Mouse (Mus musculus): ENCODE measurements around the gene Serpina3g. TPM values are rescaled to one million over a fixed set of nuclear protein-coding genes. Genes with fewer than 3 reads are reported as not detected.
"Not testable (repeated sequence)": the region's sequence is repeated elsewhere in the genome, so short reads cannot be mapped to it uniquely, and the experiment has no call there.

Serpina3g gene
- total and polyA plus RNA-seq, 3 experiments, result 0.19 to 0.24 TPM; not detected in 1

DNA sequence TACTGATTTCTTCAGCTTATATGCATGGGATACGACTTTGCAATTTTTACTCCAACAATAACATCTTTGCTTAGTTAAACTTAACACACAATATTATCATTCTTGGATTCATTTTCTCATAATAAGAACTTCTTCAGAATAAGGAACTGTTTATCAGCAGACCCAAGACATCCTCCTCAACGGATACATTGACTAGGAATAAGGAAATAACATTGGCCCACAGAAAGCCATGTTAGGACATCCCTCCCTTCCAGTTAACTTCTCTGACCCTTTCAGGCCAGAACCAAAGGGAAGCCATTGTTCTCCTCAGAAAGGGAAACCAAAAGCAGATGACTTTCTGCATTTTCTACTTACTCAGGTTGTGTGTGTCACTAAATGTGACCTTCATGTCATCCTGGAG is 5.3 kb upstream of the Serpina3g start:
- Histone ChIP-seq H3K36me3 (ENCODE audit: control insufficient read depth in 1 of 2, insufficient read depth in 2 of 2, low read length in 2 of 2) (no peaks in the 10 kb centered on the region), H3K9me3 (replicated peaks; ENCODE audit: insufficient read depth, low read length) (no peaks in the 10 kb centered on the region), H3K4me3 (ENCODE audit: control insufficient read depth in 1 of 2, insufficient read depth in 1 of 2, low read depth in 2 of 2, low read length in 2 of 2) (no peak overlapping the region), H3K27ac (ENCODE audit: control insufficient read depth, low read depth, low read length) (no peak overlapping the region), H3K9ac (ENCODE audit: control insufficient read depth, low read depth, low read length, poor library complexity, severe bottlenecking) (no peak overlapping the region), H3K79me2 (ENCODE audit: control insufficient read depth, insufficient read depth, low read length, poor library complexity) (no peaks in the 10 kb centered on the region), H3K4me1 (ENCODE audit: control insufficient read depth in 1 of 2, insufficient read depth in 2 of 2, low read length in 2 of 2) (no peaks in the 10 kb centered on the region), H3K27me3 (ENCODE audit: control insufficient read depth in 1 of 2, insufficient read depth in 2 of 2, low read length in 2 of 2) (no peaks in the 10 kb centered on the region)
- no peak for DNase-seq (ENCODE audit: low read depth, low spot score)
- TF ChIP-seq CHD2 (IDR thresholded peaks at IDR 0.05; ENCODE audit: low read length) (no peak), MEF2A (IDR thresholded peaks at IDR 0.05; ENCODE audit: extremely low read depth, insufficient replicate concordance, low read depth, low read length, poor library complexity, severe bottlenecking) (no peak), MAFK (IDR thresholded peaks at IDR 0.05; ENCODE audit: borderline replicate concordance, low read depth, low read length) (no peak), BHLHE40 (IDR thresholded peaks at IDR 0.05; ENCODE audit: borderline replicate concordance, low read depth, low read length) (no peak), RAD21 (IDR thresholded peaks at IDR 0.05; ENCODE audit: low read depth, low read length) (no peak), POLR2AphosphoS2 (IDR thresholded peaks at IDR 0.05; ENCODE audit: low read length) (no peak), JUND (IDR thresholded peaks at IDR 0.05; ENCODE audit: low read depth, low read length) (no peak), UBTF (IDR thresholded peaks at IDR 0.05; ENCODE audit: borderline replicate concordance, insufficient read depth, low read depth, low read length) (no peak), MYC (IDR thresholded peaks at IDR 0.05; ENCODE audit: low read depth, low read length) (no peak)

DNA sequence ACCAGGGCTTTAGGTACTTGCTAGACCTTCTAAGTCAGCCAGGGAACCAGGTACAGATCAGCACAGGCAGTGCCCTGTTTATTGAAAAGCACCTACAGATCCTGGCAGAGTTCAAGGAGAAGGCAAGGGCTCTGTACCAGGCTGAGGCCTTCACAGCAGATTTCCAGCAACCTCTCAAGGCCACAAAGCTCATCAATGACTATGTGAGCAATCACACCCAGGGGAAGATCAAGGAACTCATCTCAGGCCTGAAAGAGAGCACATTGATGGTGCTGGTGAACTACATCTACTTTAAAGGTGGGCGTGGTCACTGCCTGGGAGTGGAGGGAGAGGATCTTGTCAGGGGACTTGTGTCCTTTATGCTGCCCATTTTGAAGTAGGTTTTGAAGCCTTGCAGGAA is 2.0 kb downstream of the Serpina3g start:
- H3K4me1 ChIP-seq (ENCODE audit: control insufficient read depth in 1 of 2, insufficient read depth in 2 of 2, low read length in 2 of 2); H3K9me3 ChIP-seq (replicated peaks; ENCODE audit: insufficient read depth, low read length); H3K79me2 ChIP-seq (ENCODE audit: control insufficient read depth, insufficient read depth, low read length, poor library complexity); H3K36me3 ChIP-seq (ENCODE audit: control insufficient read depth in 1 of 2, insufficient read depth in 2 of 2, low read length in 2 of 2); H3K4me3 ChIP-seq (ENCODE audit: control insufficient read depth in 1 of 2, insufficient read depth in 1 of 2, low read depth in 2 of 2, low read length in 2 of 2); H3K9ac ChIP-seq (ENCODE audit: control insufficient read depth, low read depth, low read length, poor library complexity, severe bottlenecking); H3K27me3 ChIP-seq (ENCODE audit: control insufficient read depth in 1 of 2, insufficient read depth in 2 of 2, low read length in 2 of 2); H3K27ac ChIP-seq (ENCODE audit: control insufficient read depth, low read depth, low read length); DNase-seq (ENCODE audit: low read depth, low spot score): not testable (repeated sequence)

DNA sequence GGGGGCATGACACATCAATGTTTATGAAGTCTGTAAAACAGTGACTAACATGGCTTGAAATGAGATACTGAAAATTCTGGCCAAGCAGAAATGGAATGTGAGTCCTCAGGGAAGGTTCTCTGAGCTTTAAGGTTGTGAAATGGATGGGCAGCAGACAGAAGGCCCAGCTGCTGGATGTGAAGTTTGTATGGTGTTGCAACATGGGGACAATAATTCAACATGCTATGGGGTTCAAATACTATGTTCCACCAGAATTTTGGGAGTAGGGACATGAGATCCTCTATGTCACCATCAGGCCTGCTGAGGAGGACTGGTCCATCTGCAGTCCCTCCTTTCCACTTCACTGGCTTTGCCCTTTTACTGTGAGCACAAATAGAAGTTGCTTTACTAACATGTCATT is 7.3 kb downstream of the Serpina3g start:
- H3K27ac ChIP-seq (ENCODE audit: control insufficient read depth, low read depth, low read length), result no peak overlapping the region
- no peak for DNase-seq (ENCODE audit: low read depth, low spot score)
- TF ChIP-seq RCOR1 (IDR thresholded peaks at IDR 0.05; ENCODE audit: low read depth, low read length) (no peak), TBP (IDR thresholded peaks at IDR 0.05; ENCODE audit: low read depth, low read length) (no peak), POLR2AphosphoS2 (IDR thresholded peaks at IDR 0.05; ENCODE audit: low read length) (no peak), ZKSCAN1 (IDR thresholded peaks at IDR 0.05; ENCODE audit: low read depth, low read length) (no peak), MXI1 (IDR thresholded peaks at IDR 0.05; ENCODE audit: low read depth, low read length) (no peak), ELF1 (IDR thresholded peaks at IDR 0.05; ENCODE audit: low read depth, low read length) (no peak), MYC (IDR thresholded peaks at IDR 0.05; ENCODE audit: low read depth, low read length) (no peak), KAT2A (conservative IDR thresholded peaks at IDR 0.05; ENCODE audit: low read depth, low read length) (no peak), ZC3H11A (IDR thresholded peaks at IDR 0.05; ENCODE audit: low read depth, low read length) (no peak), ZNF384 (IDR thresholded peaks at IDR 0.05; ENCODE audit: low read depth, low read length) (no peak), USF2 (IDR thresholded peaks at IDR 0.05; ENCODE audit: borderline replicate concordance in 1 of 2, insufficient read depth in 1 of 2, low read depth in 1 of 2, low read length in 2 of 2) (no peak), SIN3A (IDR thresholded peaks at IDR 0.05; ENCODE audit: low read length) (no peak), JUND (IDR thresholded peaks at IDR 0.05; ENCODE audit: low read depth, low read length) (no peak), POLR2AphosphoS5 (IDR thresholded peaks at IDR 0.05; ENCODE audit: borderline replicate concordance, low read depth, low read length) (no peak), TCF12 (IDR thresholded peaks at IDR 0.05; ENCODE audit: low read depth, low read length) (no peak), GABPA (IDR thresholded peaks at IDR 0.05; ENCODE audit: low read depth, low read length) (no peak)
- H3K9ac ChIP-seq (ENCODE audit: control insufficient read depth, low read depth, low read length, poor library complexity, severe bottlenecking), result no peak overlapping the region
- H3K27me3 ChIP-seq (ENCODE audit: control insufficient read depth in 1 of 2, insufficient read depth in 2 of 2, low read length in 2 of 2), result no peaks in the 10 kb centered on the region
- no peaks in the 10 kb centered on the region for H3K79me2 ChIP-seq (ENCODE audit: control insufficient read depth, insufficient read depth, low read length, poor library complexity)
- H3K36me3 ChIP-seq (ENCODE audit: control insufficient read depth in 1 of 2, insufficient read depth in 2 of 2, low read length in 2 of 2), result no peaks in the 10 kb centered on the region
- no peaks in the 10 kb centered on the region for H3K4me1 ChIP-seq (ENCODE audit: control insufficient read depth in 1 of 2, insufficient read depth in 2 of 2, low read length in 2 of 2)
- H3K4me3 ChIP-seq (ENCODE audit: control insufficient read depth in 1 of 2, insufficient read depth in 1 of 2, low read depth in 2 of 2, low read length in 2 of 2), result no peak overlapping the region
- no peaks in the 10 kb centered on the region for H3K9me3 ChIP-seq (replicated peaks; ENCODE audit: insufficient read depth, low read length)

Data from MEL (cell line).